Comparison of ENCODE assay signal across 8 mouse cellular contexts in the genomic region with DNA sequence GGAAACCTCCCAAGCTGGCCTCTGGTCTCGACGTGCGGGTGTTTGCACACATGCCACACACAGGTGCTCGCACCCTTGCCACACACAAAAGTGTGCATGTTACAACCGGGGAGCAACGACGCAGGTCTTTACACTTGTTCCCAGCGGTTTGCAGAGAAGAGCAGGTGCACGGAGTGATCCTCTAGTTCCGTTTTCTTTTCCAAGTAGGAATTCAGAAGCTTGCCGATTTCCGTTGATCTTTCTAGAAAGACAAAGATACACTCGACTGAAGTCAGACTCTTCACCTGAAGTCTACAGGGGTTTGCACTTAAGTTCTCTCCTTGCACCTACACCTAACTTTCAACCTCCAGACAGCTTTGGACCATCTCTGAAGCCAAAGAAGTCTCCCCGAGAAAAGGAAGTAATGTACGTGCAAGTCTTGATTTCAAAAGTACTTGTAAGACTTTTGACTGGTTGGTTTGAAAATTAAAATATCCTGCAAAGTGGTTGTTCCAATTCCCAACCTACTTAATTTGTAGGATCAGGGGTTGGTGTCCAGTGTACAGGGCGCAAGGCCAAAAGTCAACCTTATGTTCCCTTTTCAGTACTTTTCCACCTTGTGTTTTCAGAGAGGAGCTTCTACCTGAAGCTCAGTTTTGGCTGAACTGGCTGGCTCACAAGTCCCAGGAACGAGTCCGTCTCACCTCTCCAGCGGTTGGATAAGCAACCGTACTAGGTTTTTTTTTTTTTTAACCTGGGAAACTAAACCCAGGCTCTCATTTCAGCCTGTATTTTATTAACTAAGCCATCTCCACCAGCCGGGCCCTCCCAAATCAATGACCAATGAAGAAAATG. TPM values are rescaled to one million over a fixed set of nuclear protein-coding genes. Genes with fewer than 3 reads are reported as not detected.
A peak's percentile ranks its signal among the peaks of the same experiment; 100 is the strongest.
DNase-seq lines count a peak whose midpoint lies in the region; ATAC-seq and TF ChIP-seq lines count a peak whose summit lies in the region.

No protein-coding gene starts in this region.

- no peak overlapping the region for H3K27ac ChIP-seq in cerebellum, adult 2 months (ENCODE audit: insufficient read depth, low read length)
- H3K27ac ChIP-seq in spleen, adult 2 months (ENCODE audit: insufficient read depth, low read length), result peak overlapping the region; percentile 64; the same call in 1 of the 2 replicates
- H3K27ac ChIP-seq in limb, embryonic 14.5 days (replicated peaks; ENCODE audit: low read depth, low read length), result peak overlapping the region; percentile 84
- H3K27ac ChIP-seq in stomach, postnatal 0 days (replicated peaks), result peak overlapping the region; percentile 74

- H3K36me3 ChIP-seq in spleen, adult 2 months (ENCODE audit: control insufficient read depth, insufficient read depth, low read length), result peaks cover 2% of the 10 kb centered on the region
- peaks cover 40% of the 10 kb centered on the region for H3K36me3 ChIP-seq in limb, embryonic 14.5 days (ENCODE audit: control insufficient read depth, insufficient read depth, low read length)
- no peaks in the 10 kb centered on the region for H3K36me3 ChIP-seq in stomach, postnatal 0 days (ENCODE audit: control insufficient read depth, insufficient read depth, low read length)

- H3K27me3 ChIP-seq in cerebellum, adult 2 months (ENCODE audit: control insufficient read depth, insufficient read depth, low read length), result no peaks in the 10 kb centered on the region
- no peaks in the 10 kb centered on the region for H3K27me3 ChIP-seq in spleen, adult 2 months (ENCODE audit: control insufficient read depth, insufficient read depth, low read length)
- H3K27me3 ChIP-seq in limb, embryonic 14.5 days (ENCODE audit: control insufficient read depth, insufficient read depth, low read length), result no peaks in the 10 kb centered on the region
- H3K27me3 ChIP-seq in stomach, postnatal 0 days (ENCODE audit: control insufficient read depth, insufficient read depth, low read length), result no peaks in the 10 kb centered on the region

- H3K4me2 ChIP-seq in limb, embryonic 14.5 days (replicated peaks; ENCODE audit: low read depth, low read length, severe bottlenecking), result peak overlapping the region; percentile 83
- H3K4me2 ChIP-seq in stomach, postnatal 0 days (replicated peaks; ENCODE audit: low read depth), result peak overlapping the region; percentile 74

- H3K9me3 ChIP-seq in limb, embryonic 14.5 days (ENCODE audit: control insufficient read depth, low read length), result no peaks in the 10 kb centered on the region
- no peaks in the 10 kb centered on the region for H3K9me3 ChIP-seq in stomach, postnatal 0 days (ENCODE audit: control insufficient read depth, low read length)

- peaks cover 2% of the 10 kb centered on the region for H3K4me1 ChIP-seq in cerebellum, adult 2 months (ENCODE audit: control insufficient read depth, insufficient read depth, low read length)
- H3K4me1 ChIP-seq in spleen, adult 2 months (ENCODE audit: control insufficient read depth, insufficient read depth, insufficient read length), result peaks cover 10% of the 10 kb centered on the region
- H3K4me1 ChIP-seq in limb, embryonic 14.5 days (ENCODE audit: control insufficient read depth, insufficient read depth, low read length), result peaks cover 22% of the 10 kb centered on the region
- H3K4me1 ChIP-seq in stomach, postnatal 0 days (replicated peaks; ENCODE audit: control insufficient read depth, insufficient read depth), result peaks cover 7% of the 10 kb centered on the region; the same call in 1 of the 2 replicates

- no peak for TF ChIP-seq EP300 in stomach, postnatal 0 days (optimal IDR thresholded peaks at IDR 0.05)

- H3K4me3 ChIP-seq in cerebellum, adult 2 months (replicated peaks; ENCODE audit: insufficient read depth, low read depth, low read length), result peak overlapping the region; percentile 79
- peak overlapping the region; percentile 90 for H3K4me3 ChIP-seq in spleen, adult 2 months (ENCODE audit: extremely low read depth, insufficient read depth, insufficient read length)
- peak overlapping the region; percentile 77 for H3K4me3 ChIP-seq in limb, embryonic 14.5 days (replicated peaks; ENCODE audit: low read length)
- peak overlapping the region; percentile 64 for H3K4me3 ChIP-seq in stomach, postnatal 0 days (ENCODE audit: low read depth, low read length)

- H3K9ac ChIP-seq in limb, embryonic 14.5 days (ENCODE audit: low read depth, low read length, severe bottlenecking), result peak overlapping the region; percentile 74
- peak overlapping the region; percentile 75 for H3K9ac ChIP-seq in stomach, postnatal 0 days (ENCODE audit: low read length)

- WGBS in cerebellum, adult 2 months, result 74% methylated on average over 21 of the region's 21 CpGs
- WGBS in spleen, adult 2 months, result 64% methylated on average over 21 of the region's 21 CpGs
- 75% methylated on average over 21 of the region's 21 CpGs for WGBS in limb, embryonic 14.5 days
- WGBS in stomach, postnatal 0 days, result 72% methylated on average over 21 of the region's 21 CpGs

- TF ChIP-seq CTCF in cerebellum, adult 2 months (IDR thresholded peaks at IDR 0.05; ENCODE audit: borderline replicate concordance, insufficient read depth, low read depth, low read length), result no peak
- no peak for TF ChIP-seq CTCF in spleen, adult 2 months (IDR thresholded peaks at IDR 0.05; ENCODE audit: extremely low read depth, insufficient read depth, insufficient read length, insufficient replicate concordance)
- no peak for TF ChIP-seq CTCF in stomach, postnatal 0 days (IDR thresholded peaks at IDR 0.05; ENCODE audit: low read depth)

- TF ChIP-seq POLR2A in cerebellum, adult 2 months (IDR thresholded peaks at IDR 0.05; ENCODE audit: borderline replicate concordance, insufficient read depth, low read length), result no peak
- TF ChIP-seq POLR2A in spleen, adult 2 months (IDR thresholded peaks at IDR 0.05; ENCODE audit: low read depth, low read length), result no peak
- no peak for TF ChIP-seq POLR2A in limb, embryonic 14.5 days (IDR thresholded peaks at IDR 0.05; ENCODE audit: borderline replicate concordance, extremely low read depth, insufficient read depth, insufficient read length)

- no peak for ATAC-seq in cerebellum, adult (ENCODE audit: insufficient number of reproducible peaks, low FRiP score, low TSS enrichment)
- no peak for ATAC-seq in limb, embryonic 14.5 days (ENCODE audit: low FRiP score, low read depth)
- no peak for ATAC-seq in stomach, postnatal 0 days (ENCODE audit: low FRiP score, low TSS enrichment)
- ATAC-seq in megakaryocyte-erythroid progenitor cell, adult 5-6 weeks (replicated peaks; ENCODE audit: low FRiP score, low TSS enrichment, poor library complexity, severe bottlenecking), result no peak

- DNase-seq in cerebellum, adult 2 months, result no peak
- no peak for DNase-seq in spleen, adult 2 months (ENCODE audit: low read depth in 1 of 2, low spot score in 2 of 2)
- DNase-seq in spleen, postnatal 36 days (ENCODE audit: low spot score in 2 of 2), result no peak
- no peak for DNase-seq in limb, embryonic 14.5 days (ENCODE audit: low spot score)
- DNase-seq in stomach, postnatal 0 days (ENCODE audit: low spot score), result no peak
- DNase-seq in layer of hippocampus, adult 8-10 months (ENCODE audit: low spot score in 2 of 2), result no peak

RNA-seq across cellular contexts. Expression of gene Dtymk, which starts 0.8 kb away (rescaled TPM):
- polyA plus RNA-seq in cerebellum, adult 2 months (2012; rRNA removed), result 96.5 and 100 TPM in 2 replicates
- polyA plus RNA-seq in spleen, adult 2 months (2012; rRNA removed), result 43.7 and 44.0 TPM in 2 replicates
- polyA plus RNA-seq in limb, embryonic 14.5 days (2012; rRNA removed), result 279 and 285 TPM in 2 replicates
- polyA plus RNA-seq in limb, embryonic 14.5 days (2014; fragmentation: Nextera tagmentation; extraction: Ambion mirVana), result 234 and 246 TPM in 2 replicates
- 108 and 110 TPM in 2 replicates for polyA plus RNA-seq in stomach, postnatal 0 days (2015; fragmentation: Nextera tagmentation; extraction: Ambion mirVana)
- 10 to 100 TPM; 52.7 to 64.8 (median 58.4) TPM for total RNA-seq in layer of hippocampus, adult 8-10 months (2022)
- total RNA-seq in megakaryocyte-erythroid progenitor cell, adult 5-6 weeks (2014; fragmentation: Nextera tagmentation), result 264 and 315 TPM in 2 replicates
- 217 and 254 TPM in 2 replicates for total RNA-seq in megakaryocyte-erythroid progenitor cell, adult 5-6 weeks (2017)

RNA-seq across cellular contexts. Expression of gene Ing5, which starts 2.9 kb away (rescaled TPM):
- polyA plus RNA-seq in cerebellum, adult 2 months (2012; rRNA removed), result 7.5 TPM in 2 replicates
- 7.1 and 7.6 TPM in 2 replicates for polyA plus RNA-seq in spleen, adult 2 months (2012; rRNA removed)
- 14.1 and 15.1 TPM in 2 replicates for polyA plus RNA-seq in limb, embryonic 14.5 days (2012; rRNA removed)
- polyA plus RNA-seq in limb, embryonic 14.5 days (2014; fragmentation: Nextera tagmentation; extraction: Ambion mirVana), result 9.9 and 11.7 TPM in 2 replicates
- 9.3 and 10.4 TPM in 2 replicates for polyA plus RNA-seq in stomach, postnatal 0 days (2015; fragmentation: Nextera tagmentation; extraction: Ambion mirVana)
- total RNA-seq in layer of hippocampus, adult 8-10 months (2022), result 10 to 100 TPM; 15.0 to 16.0 (median 15.4) TPM
- 17.9 and 18.0 TPM in 2 replicates for total RNA-seq in megakaryocyte-erythroid progenitor cell, adult 5-6 weeks (2014; fragmentation: Nextera tagmentation)
- 44.7 and 53.8 TPM in 2 replicates for total RNA-seq in megakaryocyte-erythroid progenitor cell, adult 5-6 weeks (2017)

RNA-seq across cellular contexts. Expression of gene D2hgdh, which starts 23.8 kb away (rescaled TPM):
- polyA plus RNA-seq in cerebellum, adult 2 months (2012; rRNA removed), result 16.7 and 18.2 TPM in 2 replicates
- polyA plus RNA-seq in spleen, adult 2 months (2012; rRNA removed), result 17.0 and 20.3 TPM in 2 replicates
- 25.1 and 34.0 TPM in 2 replicates for polyA plus RNA-seq in limb, embryonic 14.5 days (2012; rRNA removed)
- polyA plus RNA-seq in limb, embryonic 14.5 days (2014; fragmentation: Nextera tagmentation; extraction: Ambion mirVana), result 11.2 and 13.2 TPM in 2 replicates
- polyA plus RNA-seq in stomach, postnatal 0 days (2015; fragmentation: Nextera tagmentation; extraction: Ambion mirVana), result 7.5 and 8.6 TPM in 2 replicates
- 10 to 100 TPM; 18.1 to 21.8 (median 19.3) TPM for total RNA-seq in layer of hippocampus, adult 8-10 months (2022)
- 13.4 and 22.1 TPM in 2 replicates for total RNA-seq in megakaryocyte-erythroid progenitor cell, adult 5-6 weeks (2014; fragmentation: Nextera tagmentation)
- 18.1 and 21.8 TPM in 2 replicates for total RNA-seq in megakaryocyte-erythroid progenitor cell, adult 5-6 weeks (2017)

RNA-seq across cellular contexts. Expression of gene Thap4, which starts 46.2 kb away (rescaled TPM):
- 39.8 and 41.7 TPM in 2 replicates for polyA plus RNA-seq in cerebellum, adult 2 months (2012; rRNA removed)
- polyA plus RNA-seq in spleen, adult 2 months (2012; rRNA removed), result 16.5 and 17.2 TPM in 2 replicates
- 59.4 and 62.6 TPM in 2 replicates for polyA plus RNA-seq in limb, embryonic 14.5 days (2012; rRNA removed)
- 52.3 and 53.3 TPM in 2 replicates for polyA plus RNA-seq in limb, embryonic 14.5 days (2014; fragmentation: Nextera tagmentation; extraction: Ambion mirVana)
- polyA plus RNA-seq in stomach, postnatal 0 days (2015; fragmentation: Nextera tagmentation; extraction: Ambion mirVana), result 47.8 and 52.3 TPM in 2 replicates
- total RNA-seq in layer of hippocampus, adult 8-10 months (2022), result 10 to 100 TPM; 29.2 to 36.4 (median 36.0) TPM
- total RNA-seq in megakaryocyte-erythroid progenitor cell, adult 5-6 weeks (2014; fragmentation: Nextera tagmentation), result 23.6 and 35.0 TPM in 2 replicates
- total RNA-seq in megakaryocyte-erythroid progenitor cell, adult 5-6 weeks (2017), result 16.5 and 30.0 TPM in 2 replicates

RNA-seq across cellular contexts. Expression of gene Atg4b, which starts 49.6 kb away (rescaled TPM):
- 65.8 and 72.0 TPM in 2 replicates for polyA plus RNA-seq in cerebellum, adult 2 months (2012; rRNA removed)
- polyA plus RNA-seq in spleen, adult 2 months (2012; rRNA removed), result 38.5 and 43.0 TPM in 2 replicates
- polyA plus RNA-seq in limb, embryonic 14.5 days (2012; rRNA removed), result 59.1 and 77.8 TPM in 2 replicates
- polyA plus RNA-seq in limb, embryonic 14.5 days (2014; fragmentation: Nextera tagmentation; extraction: Ambion mirVana), result 81.8 and 94.0 TPM in 2 replicates
- 61.7 and 63.0 TPM in 2 replicates for polyA plus RNA-seq in stomach, postnatal 0 days (2015; fragmentation: Nextera tagmentation; extraction: Ambion mirVana)
- 10 to 100 TPM; 73.6 to 96.0 (median 80.6) TPM for total RNA-seq in layer of hippocampus, adult 8-10 months (2022)
- total RNA-seq in megakaryocyte-erythroid progenitor cell, adult 5-6 weeks (2014; fragmentation: Nextera tagmentation), result 57.9 and 79.1 TPM in 2 replicates
- total RNA-seq in megakaryocyte-erythroid progenitor cell, adult 5-6 weeks (2017), result 55.6 and 116 TPM in 2 replicates
